Mouse (Mus musculus): Measurements from ENCODE around the gene F2rl1. TPM values are rescaled to one million over a fixed set of nuclear protein-coding genes. Genes with fewer than 3 reads are reported as not detected.

Gene F2rl1
- total RNA-seq (2017): 5.4 and 5.5 TPM in 2 replicates

DNA sequence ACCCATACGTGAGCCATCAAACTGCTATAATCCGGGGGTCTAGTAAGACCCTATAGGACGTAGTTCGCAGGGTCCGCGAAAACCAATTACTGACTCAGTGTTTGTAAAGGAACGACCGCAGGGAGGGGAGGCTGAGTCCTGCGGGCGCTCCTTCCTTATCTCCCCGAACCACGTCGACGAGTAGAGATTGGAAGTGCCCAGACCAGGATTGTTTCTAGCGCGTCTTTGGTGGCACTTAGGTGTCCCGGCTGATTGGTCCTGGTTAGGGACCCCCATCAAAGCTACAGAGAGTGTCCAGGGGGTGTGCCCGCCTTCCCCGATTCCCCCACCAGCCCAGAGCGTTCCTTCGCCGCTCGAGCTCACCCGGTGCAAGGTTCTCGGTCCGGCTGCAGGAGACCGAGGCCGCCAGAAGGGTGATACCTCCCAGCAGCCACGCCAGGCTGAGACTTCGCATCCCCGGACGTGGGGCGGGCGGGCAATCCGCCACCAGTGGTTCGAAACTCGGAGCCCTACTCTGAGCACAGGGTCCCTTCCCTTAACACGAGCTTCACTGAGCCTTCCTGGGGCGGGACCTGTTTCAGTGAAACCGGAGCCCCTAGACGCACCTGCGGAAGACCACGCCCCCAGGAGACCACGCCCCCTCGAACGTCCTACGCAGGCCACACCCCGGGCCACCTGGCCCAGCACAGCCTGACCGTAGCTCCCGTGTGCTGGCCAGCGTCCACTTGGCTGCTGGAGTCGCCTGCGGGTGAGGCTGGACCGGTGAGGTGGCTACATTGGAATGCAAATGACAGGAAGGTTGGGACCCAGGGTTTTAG is at the start of gene F2rl1:
F2rl1 (minus strand) TSS at position 554 of the 818 bp plus-strand sequence.
- ATAC-seq (ENCODE audit: extremely low read depth, insufficient number of reproducible peaks, low FRiP score, poor library complexity, severe bottlenecking): 0 out of 2 replicates have a peak, but pooled peaks have one; percentile 20

DNA sequence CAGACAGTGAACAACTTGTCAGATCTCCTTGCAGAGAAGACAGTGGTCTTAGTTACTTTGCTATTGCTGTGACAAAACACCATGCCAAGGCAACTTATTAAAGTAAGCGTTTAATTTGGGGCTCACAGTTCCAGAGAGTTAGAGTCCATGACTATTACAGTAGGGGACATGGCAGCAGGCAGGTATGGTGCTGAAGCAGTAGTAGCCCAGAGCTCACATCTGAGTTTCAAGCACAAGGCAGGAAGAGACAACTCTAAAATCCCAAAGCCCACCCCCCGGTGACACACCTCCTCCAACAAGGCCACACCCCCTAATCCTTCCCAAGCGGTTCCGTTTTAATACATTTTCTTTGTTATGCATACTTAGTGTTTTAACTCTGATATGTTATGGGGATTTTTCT is 45.9 kb upstream of the F2rl1 start:
- no peak for ATAC-seq (ENCODE audit: extremely low read depth, insufficient number of reproducible peaks, low FRiP score, poor library complexity, severe bottlenecking)

DNA sequence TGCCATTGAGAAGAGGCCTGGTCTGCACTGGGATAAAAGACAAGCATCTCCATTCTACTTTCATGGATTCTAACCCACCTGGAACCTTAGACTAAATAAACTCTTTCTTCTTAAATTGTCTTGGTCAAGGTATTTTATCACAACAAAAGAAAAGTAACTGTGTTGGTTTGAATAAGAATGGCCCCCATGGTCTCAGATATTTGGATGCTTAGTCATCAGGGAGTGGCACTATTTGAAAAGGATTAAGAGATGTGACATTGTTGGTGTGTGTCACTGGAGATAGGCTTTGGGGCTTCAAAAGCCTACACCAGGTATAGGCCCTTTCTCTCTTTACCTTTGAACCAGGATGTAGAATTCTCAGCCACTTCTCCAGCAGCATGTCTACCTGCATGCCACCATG is 44.3 kb upstream of the F2rl1 start:
- no peak for ATAC-seq (ENCODE audit: extremely low read depth, insufficient number of reproducible peaks, low FRiP score, poor library complexity, severe bottlenecking)

DNA sequence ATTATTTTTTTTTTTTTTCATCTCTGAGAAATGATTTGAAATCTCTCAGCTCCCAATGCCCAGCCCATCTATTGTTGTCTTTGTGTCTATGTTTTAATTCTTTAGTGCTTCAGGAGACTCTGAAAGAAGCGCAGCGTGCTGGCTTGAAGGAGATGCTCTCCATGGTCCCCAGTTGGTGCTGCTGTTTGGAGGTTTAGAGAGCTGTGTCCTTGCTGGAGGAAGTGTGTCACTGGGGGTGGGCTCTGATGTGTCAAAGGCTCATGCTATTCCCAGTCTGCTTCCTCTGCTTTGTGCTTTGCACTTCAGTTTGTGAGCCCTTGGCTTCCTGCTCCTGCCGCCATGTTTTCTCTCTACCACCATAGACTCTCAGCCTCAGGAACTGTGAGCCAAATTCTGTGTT is 43.3 kb upstream of the F2rl1 start:
- no peak for ATAC-seq (ENCODE audit: extremely low read depth, insufficient number of reproducible peaks, low FRiP score, poor library complexity, severe bottlenecking)

DNA sequence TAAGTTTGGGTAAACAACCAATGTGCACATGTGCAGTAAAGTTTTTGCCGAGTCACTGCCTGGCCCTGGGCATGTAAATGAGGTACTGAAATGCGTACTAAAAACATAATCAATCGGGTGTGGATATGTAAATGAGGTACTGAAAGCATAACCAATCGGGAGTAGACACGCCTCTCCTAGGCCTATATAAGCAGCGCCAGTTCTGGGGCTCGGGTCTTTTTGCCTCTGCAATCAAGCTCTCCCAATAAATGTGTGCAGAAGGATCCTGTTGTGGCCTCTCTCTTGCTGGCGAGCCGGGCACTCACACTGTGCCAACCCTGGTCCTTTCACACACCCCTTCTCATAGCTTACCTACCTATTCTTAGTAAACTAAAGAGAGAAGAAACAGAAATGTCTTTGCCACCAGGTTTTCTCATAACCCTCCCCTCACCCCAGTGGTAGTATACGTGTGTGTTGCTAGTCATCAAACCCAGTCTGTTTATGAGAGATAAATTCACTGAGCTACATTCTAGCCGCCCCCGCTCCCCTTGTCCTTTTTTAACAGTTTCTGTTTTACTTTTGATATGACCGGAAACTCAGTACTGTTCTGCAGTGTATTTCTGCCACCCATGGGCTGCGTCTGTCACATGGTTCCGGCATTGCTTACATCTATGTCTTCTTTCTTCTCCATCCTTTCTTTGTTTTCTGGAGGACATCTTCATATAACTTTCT is 42.0 kb upstream of the F2rl1 start:
- ATAC-seq (ENCODE audit: extremely low read depth, insufficient number of reproducible peaks, low FRiP score, poor library complexity, severe bottlenecking): no peak

DNA sequence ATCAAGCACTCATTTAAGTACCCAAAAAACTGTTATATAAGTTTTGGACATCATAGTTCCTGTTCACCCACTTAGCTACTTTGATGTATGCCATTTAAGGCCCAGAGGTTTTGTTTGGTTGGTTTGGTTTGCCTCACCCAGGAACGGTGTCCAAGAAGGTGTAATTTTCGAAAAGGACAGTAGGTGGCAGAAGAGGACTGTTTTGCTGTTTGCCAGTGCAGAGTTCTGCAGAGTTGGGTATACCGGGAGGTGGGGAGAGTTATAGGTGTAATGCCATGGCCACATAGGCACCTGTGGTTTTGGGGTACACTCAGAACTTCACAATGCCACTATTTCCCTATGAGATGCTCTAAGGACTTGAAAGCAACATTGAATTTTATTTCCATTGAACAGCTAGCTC is 38.7 kb upstream of the F2rl1 start:
- peak; percentile 72; the same call in 1 of the 2 replicates for ATAC-seq (ENCODE audit: extremely low read depth, insufficient number of reproducible peaks, low FRiP score, poor library complexity, severe bottlenecking)

DNA sequence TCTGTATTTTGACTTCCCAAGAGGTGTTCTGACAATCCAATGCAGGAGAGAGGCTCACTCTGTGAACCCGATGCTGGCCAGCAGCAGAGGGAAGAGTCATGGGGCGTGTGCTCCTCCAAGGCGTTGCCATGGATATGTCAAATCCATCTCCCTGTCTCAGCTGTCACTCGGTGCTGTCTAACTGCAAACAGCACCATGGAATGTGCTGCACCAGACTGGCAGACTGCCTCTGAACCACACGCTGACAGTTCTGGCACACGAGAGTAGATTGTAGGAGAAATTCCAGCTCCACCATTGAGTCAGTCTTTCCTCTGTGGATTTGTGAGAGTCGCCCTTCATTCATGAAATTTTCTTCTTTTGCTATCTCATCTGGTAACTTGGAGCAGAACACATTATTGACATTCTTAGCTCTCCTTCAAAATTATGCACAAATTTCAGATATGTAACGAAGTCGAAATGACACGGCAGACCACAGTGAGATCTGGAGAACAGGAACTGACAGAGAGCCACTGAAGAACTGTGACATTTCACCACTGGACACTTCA is 38.1 kb upstream of the F2rl1 start:
- no peak for ATAC-seq (ENCODE audit: extremely low read depth, insufficient number of reproducible peaks, low FRiP score, poor library complexity, severe bottlenecking)

DNA sequence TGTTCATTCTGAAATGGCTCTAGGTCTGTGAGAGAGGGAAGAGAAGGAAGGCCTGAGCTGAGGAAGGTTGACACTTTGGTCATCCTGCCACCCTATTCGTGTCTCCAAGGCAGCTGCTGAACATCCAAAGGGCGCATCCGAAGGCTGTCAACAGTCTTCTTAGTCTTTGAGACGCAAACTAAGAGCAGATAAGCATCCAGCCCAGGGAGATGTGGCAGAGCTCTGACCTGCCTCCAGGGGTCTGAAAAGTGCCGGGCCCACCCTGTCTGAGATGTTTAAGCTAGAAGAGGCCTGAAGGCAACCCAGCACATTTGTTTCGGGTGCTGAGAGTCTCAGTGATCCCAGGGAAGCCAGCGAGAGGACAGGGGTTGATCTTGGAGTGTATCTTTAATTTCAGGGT is 32.3 kb upstream of the F2rl1 start:
- ATAC-seq (ENCODE audit: extremely low read depth, insufficient number of reproducible peaks, low FRiP score, poor library complexity, severe bottlenecking): no peak

DNA sequence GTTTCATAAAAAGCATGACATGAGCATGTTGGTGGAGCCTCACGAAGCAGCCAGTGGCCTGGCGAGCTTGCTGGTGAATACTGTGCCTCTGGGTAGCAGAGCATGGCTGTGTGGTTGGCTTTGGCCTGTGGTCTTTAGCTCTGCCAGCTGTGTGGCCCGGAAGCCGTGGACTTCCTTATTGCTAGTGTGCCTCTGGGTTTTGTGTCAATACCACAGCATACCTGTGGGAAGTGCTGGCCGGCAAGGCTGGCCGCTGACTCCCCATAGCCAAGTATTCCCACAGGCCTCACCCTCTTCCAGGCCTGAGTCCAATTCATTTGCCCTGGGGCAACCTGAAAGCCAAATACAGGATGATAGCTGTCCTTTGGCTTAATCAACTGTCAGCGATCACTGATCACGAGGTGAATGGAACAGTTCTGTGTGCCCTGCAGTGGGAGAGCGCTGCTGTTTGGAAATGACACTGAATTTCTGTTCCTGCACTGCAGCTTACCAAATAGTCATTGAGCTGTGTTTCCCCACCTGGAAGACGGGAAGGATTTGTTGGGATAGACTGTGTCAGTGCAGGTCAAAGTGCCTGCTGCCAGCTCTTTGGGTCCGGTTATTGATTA is 29.0 kb upstream of the F2rl1 start:
- peak; percentile 51; the same call in 1 of the 2 replicates for ATAC-seq (ENCODE audit: extremely low read depth, insufficient number of reproducible peaks, low FRiP score, poor library complexity, severe bottlenecking)

DNA sequence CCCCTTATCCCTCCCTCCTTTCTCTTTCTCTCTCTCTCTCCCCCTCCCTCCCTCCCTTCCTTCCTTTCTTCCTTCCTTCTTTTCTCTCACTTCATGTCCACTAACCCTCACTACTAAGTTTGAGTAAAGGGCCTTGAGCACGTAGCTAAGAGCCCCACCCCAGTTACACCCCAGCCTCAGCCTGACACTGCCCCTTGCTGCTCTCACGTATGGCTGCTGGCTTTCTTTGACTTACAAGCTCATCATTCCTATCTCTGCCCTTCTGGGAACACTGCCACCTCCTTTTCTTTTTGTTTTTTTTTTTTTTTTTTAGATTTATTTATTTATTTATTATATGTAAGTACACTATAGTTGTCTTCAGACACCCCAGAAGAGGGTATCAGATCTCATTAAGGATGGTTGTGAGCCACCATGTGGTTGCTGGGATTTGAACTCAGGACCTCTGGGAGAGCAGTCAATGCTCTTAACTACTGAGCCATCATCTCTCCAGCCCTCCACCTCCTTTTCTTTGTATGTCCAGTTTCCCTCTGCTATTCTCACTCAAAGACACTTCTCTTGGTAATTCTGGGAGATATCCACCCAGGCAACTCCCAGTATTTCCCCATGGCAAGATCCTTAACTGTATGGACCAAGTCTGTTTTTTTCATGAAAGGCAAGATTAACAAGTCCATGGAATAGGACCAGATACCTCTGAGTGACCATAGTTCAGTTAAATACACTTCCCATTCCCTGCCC is 25.8 kb upstream of the F2rl1 start:
- no peak for ATAC-seq (ENCODE audit: extremely low read depth, insufficient number of reproducible peaks, low FRiP score, poor library complexity, severe bottlenecking)

DNA sequence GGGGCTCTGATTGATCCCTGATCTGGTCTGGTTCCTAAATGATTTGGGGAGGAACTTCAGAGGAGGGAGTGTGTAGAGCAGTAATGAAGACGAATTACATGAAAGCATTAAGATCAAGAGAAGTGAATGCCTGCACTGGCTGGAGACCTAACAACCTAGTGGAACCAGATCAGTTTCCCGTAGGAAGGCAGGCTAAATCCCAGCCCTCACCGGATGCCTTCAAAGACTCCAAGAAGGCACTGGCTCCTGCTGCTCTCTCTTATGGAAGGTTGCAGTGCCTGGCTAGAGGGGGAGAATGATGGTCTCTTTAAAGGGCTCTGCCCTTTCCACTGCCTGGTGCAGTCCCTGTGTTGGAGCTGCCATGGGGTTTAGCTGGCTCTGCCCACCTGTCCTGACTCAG is 24.4 kb upstream of the F2rl1 start:
- ATAC-seq (ENCODE audit: extremely low read depth, insufficient number of reproducible peaks, low FRiP score, poor library complexity, severe bottlenecking): no peak

DNA sequence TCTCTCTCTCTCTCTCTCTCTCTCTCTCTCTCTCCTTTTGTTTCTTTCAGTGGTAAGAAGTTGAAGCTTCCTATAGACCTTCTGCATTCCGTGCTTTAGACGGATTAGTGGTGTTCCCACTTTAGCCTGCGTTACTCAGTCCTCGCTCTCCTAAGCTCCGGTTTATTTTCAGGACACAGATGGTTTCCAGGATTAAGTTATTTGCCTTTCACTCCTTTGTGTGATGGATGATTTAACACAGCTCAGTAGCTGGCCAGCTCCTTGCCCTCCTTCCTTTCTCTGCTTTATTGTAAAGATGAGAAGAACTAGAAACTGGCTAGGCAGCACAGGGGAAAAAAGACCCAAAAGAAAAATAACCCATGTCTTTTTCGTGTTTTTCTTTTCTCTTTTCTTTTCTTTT is 23.8 kb upstream of the F2rl1 start:
- no peak for ATAC-seq (ENCODE audit: extremely low read depth, insufficient number of reproducible peaks, low FRiP score, poor library complexity, severe bottlenecking)

DNA sequence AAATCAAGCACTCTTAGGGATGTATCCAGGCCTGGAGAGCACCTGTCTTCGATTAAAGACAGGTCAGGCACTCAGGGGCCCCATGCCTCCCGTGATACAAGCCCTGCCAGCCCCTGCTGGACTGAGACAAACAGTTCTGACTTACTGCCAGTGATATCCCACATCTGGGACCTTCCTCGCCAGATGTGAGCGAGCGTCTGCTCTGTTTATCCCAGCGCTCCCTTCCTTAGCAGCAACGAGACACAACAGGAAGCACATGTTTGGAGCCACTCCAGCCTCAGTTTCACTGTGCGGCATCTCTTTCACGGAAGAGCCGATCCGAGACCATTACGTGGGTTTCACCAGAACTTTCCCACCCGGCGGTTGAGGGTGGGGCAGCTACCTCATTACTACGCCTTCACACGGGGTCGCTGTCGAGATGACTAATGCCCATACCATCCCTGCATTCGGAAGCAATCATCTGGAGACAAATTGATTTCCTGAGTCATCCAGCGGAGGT is 23.3 kb upstream of the F2rl1 start:
- ATAC-seq (ENCODE audit: extremely low read depth, insufficient number of reproducible peaks, low FRiP score, poor library complexity, severe bottlenecking): no peak

DNA sequence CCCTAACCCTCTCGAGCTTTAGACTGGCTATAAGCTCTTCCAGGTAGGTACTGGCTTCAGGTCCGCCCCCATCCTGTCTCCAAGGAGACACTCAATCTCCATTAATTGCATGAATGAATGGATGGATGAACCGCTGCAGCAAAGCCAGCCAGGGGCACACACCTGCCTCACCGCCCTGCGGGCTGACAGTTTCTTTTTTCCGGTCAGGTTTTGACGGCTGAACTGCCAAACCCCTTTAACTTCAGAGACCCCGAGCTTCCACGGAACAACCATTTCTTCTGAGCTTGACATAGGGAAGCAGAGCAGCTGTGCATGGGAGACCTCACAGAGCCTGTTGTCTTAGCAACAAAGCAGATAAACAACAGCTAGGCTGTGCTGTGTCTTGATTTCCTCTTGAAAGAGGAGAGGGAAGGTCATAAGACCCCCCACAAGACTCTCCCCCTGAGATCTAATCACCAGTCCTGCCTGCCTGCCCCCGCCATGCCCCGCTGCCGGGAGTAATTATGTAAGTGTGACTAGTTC is 22.1 kb upstream of the F2rl1 start:
- ATAC-seq (ENCODE audit: extremely low read depth, insufficient number of reproducible peaks, low FRiP score, poor library complexity, severe bottlenecking): no peak

DNA sequence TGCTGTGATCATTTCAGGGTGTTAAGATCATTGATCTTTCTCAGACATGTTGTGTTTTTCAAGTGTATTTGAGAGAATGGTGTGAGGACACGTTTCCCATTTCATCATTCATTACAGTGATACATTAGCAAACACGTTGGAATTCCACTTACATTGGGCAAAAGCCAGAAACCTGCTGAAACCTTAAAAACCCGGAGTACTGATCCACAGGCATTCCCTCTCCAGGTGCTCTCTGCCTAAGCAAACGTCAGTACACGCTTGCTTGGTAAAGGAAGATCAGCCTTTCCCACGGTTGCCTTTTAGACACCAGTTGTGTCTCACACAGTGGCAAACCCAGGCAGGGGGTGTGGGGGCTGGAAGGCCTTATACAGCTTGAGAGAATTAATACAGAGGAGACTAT is 21.2 kb upstream of the F2rl1 start:
- ATAC-seq (ENCODE audit: extremely low read depth, insufficient number of reproducible peaks, low FRiP score, poor library complexity, severe bottlenecking): no peak

DNA sequence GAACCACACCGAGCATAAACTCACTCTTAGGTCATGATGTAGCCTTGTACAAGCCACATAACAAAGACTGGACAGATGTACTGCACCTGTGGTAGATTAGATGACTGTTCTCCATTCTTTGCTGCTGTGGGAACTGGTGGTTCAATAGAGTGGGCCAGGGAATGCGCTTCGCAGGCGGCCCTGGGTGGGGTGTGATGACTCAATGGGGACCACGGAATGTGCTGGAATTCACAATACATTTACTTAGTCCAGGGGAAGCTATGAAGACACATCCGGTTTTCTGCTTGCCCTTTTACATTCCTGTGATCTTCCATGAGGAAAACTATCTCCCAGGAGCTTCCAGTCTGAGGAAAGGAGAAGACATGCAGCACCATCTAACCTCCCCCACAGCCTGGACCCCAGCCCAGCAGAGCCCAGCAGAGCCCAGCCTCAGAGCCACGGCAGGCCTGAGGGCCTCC is 20.7 kb upstream of the F2rl1 start:
- ATAC-seq (ENCODE audit: extremely low read depth, insufficient number of reproducible peaks, low FRiP score, poor library complexity, severe bottlenecking): no peak

DNA sequence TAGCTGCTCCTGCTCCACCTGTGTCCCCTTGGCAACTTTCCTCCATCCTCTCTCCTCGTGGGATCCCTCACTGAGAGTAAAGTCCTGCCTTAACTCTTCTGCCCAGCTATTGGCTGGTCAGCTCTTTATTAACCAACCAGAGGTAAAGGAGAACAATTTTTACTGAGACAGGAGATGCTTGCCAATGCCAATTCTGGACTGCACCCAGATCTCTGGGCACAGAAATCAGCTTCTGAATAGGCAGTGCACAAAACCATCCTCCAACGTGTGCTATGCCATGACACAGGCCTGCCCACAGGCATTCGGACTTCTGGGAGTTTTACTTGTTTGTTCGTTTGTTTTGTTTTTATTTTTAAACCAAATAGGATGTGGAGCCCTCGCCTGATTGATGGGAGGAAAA is 13.0 kb upstream of the F2rl1 start:
- ATAC-seq (ENCODE audit: extremely low read depth, insufficient number of reproducible peaks, low FRiP score, poor library complexity, severe bottlenecking): no peak

DNA sequence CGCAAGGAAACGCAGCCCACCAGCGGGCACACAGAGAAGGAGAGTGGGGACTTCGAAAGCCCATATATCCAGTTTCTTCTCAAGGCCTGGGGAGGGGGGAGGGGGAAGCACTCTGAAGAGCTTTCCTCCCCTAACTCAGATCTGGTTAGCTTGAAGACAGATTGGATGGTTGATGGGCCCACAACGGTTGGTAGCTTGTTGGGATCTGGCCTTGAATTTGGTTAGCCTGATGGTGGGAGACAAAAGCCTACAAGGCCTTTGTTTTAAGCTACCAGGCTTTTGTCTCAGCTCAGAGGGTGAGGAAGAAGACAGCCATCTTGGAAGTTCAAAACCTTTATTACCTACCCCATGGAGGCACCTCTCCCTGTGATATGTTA is 11.1 kb upstream of the F2rl1 start:
- no peak for ATAC-seq (ENCODE audit: extremely low read depth, insufficient number of reproducible peaks, low FRiP score, poor library complexity, severe bottlenecking)

Measured in neutrophil, adult 5-6 weeks (primary cell).